Mouse (Mus musculus): ENCODE data around the gene Gm20388. TPM values are rescaled to one million over a fixed set of nuclear protein-coding genes. Genes with fewer than 3 reads are reported as not detected.
A peak's percentile ranks its signal among the peaks of the same experiment; 100 is the strongest.

Gene Gm20388
- polyA plus RNA-seq, 1 experiment: 18.7 TPM

DNA sequence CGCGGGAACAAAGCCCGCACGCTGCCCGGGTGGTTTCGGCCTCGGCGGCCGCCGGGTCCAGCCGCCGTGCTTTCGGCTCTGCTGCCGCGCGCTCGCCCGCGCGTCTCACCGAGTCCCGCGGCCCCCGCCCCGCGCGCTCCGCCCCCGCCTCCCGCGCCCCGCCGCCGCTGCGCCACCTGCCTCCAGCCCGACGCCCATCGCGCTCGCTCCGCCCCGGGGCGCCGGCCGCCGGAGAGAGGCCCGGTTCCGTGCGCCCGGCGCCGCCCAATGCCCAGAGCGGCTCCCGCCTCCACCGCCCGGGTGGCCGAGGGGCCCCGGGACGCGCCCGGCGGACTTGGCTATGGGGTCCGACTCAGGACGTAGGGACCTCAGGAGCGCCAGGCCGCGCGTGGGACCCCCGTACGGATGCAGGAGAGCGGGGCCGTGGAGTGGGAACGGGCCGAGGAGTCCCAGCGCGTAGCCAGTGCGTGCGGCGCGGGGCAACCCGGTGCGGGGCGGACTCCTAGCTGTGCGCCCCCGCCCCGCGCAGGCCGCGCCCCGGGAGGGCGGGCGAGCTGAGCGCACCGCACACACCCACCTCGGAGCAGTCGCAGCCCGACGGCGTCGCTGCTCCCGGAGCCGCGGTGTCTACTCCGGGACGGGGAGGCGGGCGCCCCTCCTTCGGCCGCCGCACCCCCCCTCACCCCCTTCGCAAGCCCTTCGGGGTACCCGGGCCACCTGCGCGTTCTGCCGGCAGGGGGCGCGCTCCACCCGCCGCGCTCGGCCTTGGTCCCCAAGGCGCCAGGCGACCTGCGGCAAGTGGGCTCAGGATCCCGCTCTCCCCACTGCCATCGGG, 2767.6 kb downstream of the Gm20388 start:
- Histone ChIP-seq H3K27me3 (ENCODE audit: control insufficient read depth, insufficient read depth, low read length) (no peaks in the 10 kb centered on the region), H3K4me1 (ENCODE audit: control insufficient read depth, insufficient read depth, low read length) (peaks cover 27% of the 10 kb centered on the region), H3K4me3 (replicated peaks; ENCODE audit: insufficient read depth, low read depth, low read length) (peak overlapping the region; percentile 68), H3K27ac (ENCODE audit: insufficient read depth, low read length) (peak overlapping the region; percentile 98)
- TF ChIP-seq POLR2A (IDR thresholded peaks at IDR 0.05; ENCODE audit: borderline replicate concordance, insufficient read depth, low read length): 0 out of 2 replicates have a peak, but pooled peaks have one; percentile 18
- TF ChIP-seq CTCF (IDR thresholded peaks at IDR 0.05; ENCODE audit: borderline replicate concordance, insufficient read depth, low read depth, low read length): peak; percentile 73
- WGBS: under 1% methylated on average over 119 of the region's 127 CpGs
- peak; percentile 82 to 90 for DNase-seq

GRCm38 (mm10) chr8:122678896-122679210, 2768.2 kb downstream of the Gm20388 start:
- no peak for DNase-seq
- Histone ChIP-seq H3K4me1 (ENCODE audit: control insufficient read depth, insufficient read depth, low read length) (peaks cover 21% of the 10 kb centered on the region), H3K4me3 (replicated peaks; ENCODE audit: insufficient read depth, low read depth, low read length) (peak overlapping the region; percentile 68), H3K27me3 (ENCODE audit: control insufficient read depth, insufficient read depth, low read length) (no peaks in the 10 kb centered on the region), H3K27ac (ENCODE audit: insufficient read depth, low read length) (peak overlapping the region; percentile 64; the same call in 1 of the 2 replicates)
- 1% methylated on average over 14 of the region's 14 CpGs for WGBS
- TF ChIP-seq POLR2A (IDR thresholded peaks at IDR 0.05; ENCODE audit: borderline replicate concordance, insufficient read depth, low read length) (no peak), CTCF (IDR thresholded peaks at IDR 0.05; ENCODE audit: borderline replicate concordance, insufficient read depth, low read depth, low read length) (no peak)

- Histone ChIP-seq H3K4me1 (ENCODE audit: control insufficient read depth, insufficient read depth, low read length) (peaks cover 16% of the 10 kb centered on the region), H3K4me3 (replicated peaks; ENCODE audit: insufficient read depth, low read depth, low read length) (no peak overlapping the region), H3K27me3 (ENCODE audit: control insufficient read depth, insufficient read depth, low read length) (no peaks in the 10 kb centered on the region), H3K27ac (ENCODE audit: insufficient read depth, low read length) (no peak overlapping the region)
- WGBS: 42% methylated on average over 11 of the region's 11 CpGs
- TF ChIP-seq CTCF (IDR thresholded peaks at IDR 0.05; ENCODE audit: borderline replicate concordance, insufficient read depth, low read depth, low read length) (no peak), POLR2A (IDR thresholded peaks at IDR 0.05; ENCODE audit: borderline replicate concordance, insufficient read depth, low read length) (no peak)
- peak in 1 of 2 experiments; percentile 26 for DNase-seq
Measured at GRCm38 (mm10) chr8:122679325-122679920, 2768.8 kb downstream of the Gm20388 start.

- Histone ChIP-seq H3K27ac (ENCODE audit: insufficient read depth, low read length) (no peak overlapping the region), H3K4me3 (replicated peaks; ENCODE audit: insufficient read depth, low read depth, low read length) (no peak overlapping the region), H3K4me1 (ENCODE audit: control insufficient read depth, insufficient read depth, low read length) (peaks cover 12% of the 10 kb centered on the region), H3K27me3 (ENCODE audit: control insufficient read depth, insufficient read depth, low read length) (no peaks in the 10 kb centered on the region)
- no peak for DNase-seq
- TF ChIP-seq POLR2A (IDR thresholded peaks at IDR 0.05; ENCODE audit: borderline replicate concordance, insufficient read depth, low read length) (no peak), CTCF (IDR thresholded peaks at IDR 0.05; ENCODE audit: borderline replicate concordance, insufficient read depth, low read depth, low read length) (no peak)
- 77% methylated on average over 7 of the region's 7 CpGs for WGBS
Measured at GRCm38 (mm10) chr8:122680171-122680570, 2769.5 kb downstream of the Gm20388 start.

DNA sequence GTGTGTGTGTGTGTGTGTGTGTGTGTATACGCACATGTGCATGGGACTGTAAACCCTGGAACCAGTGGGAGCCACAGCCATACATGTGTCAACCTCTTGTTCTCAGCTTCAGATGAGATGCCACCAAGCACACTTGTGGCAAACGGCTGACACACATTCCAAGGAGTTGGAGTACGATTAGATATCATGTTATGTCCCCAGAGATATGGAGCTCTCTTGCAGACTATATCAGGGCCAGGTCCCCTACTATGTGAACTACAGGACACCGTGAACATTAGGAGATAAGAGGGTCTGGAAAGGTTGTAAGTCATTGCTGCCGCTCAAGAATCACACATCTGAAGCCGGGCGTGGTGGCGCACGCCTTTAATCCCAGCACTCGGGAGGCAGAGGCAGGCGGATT, 2772.2 kb downstream of the Gm20388 start:
- TF ChIP-seq CTCF (IDR thresholded peaks at IDR 0.05; ENCODE audit: borderline replicate concordance, insufficient read depth, low read depth, low read length) (no peak), POLR2A (IDR thresholded peaks at IDR 0.05; ENCODE audit: borderline replicate concordance, insufficient read depth, low read length) (no peak)
- no peak for DNase-seq
- H3K4me3 ChIP-seq (replicated peaks; ENCODE audit: insufficient read depth, low read depth, low read length): no peak overlapping the region

GRCm38 (mm10) chr8:122685097-122685861, 2774.6 kb downstream of the Gm20388 start:
- 56% methylated on average over 19 of the region's 19 CpGs for WGBS
- TF ChIP-seq POLR2A (IDR thresholded peaks at IDR 0.05; ENCODE audit: borderline replicate concordance, insufficient read depth, low read length): no peak
- TF ChIP-seq CTCF (IDR thresholded peaks at IDR 0.05; ENCODE audit: borderline replicate concordance, insufficient read depth, low read depth, low read length): peak; percentile 4; the same call in 1 of the 2 replicates
- no peak overlapping the region for H3K27ac ChIP-seq (ENCODE audit: insufficient read depth, low read length)
- peak; percentile 42 to 69 for DNase-seq
- H3K27me3 ChIP-seq (ENCODE audit: control insufficient read depth, insufficient read depth, low read length): no peaks in the 10 kb centered on the region
- H3K4me3 ChIP-seq (replicated peaks; ENCODE audit: insufficient read depth, low read depth, low read length): no peak overlapping the region
- H3K4me1 ChIP-seq (ENCODE audit: control insufficient read depth, insufficient read depth, low read length): peaks cover 12% of the 10 kb centered on the region

More for the DNA sequence above, 2772.2 kb downstream of the Gm20388 start:
- 95% methylated on average over 11 of the region's 11 CpGs for WGBS
- H3K27me3 ChIP-seq (ENCODE audit: control insufficient read depth, insufficient read depth, low read length): no peaks in the 10 kb centered on the region
- peaks cover 15% of the 10 kb centered on the region for H3K4me1 ChIP-seq (ENCODE audit: control insufficient read depth, insufficient read depth, low read length)
- H3K27ac ChIP-seq (ENCODE audit: insufficient read depth, low read length): no peak overlapping the region

GRCm38 (mm10) chr8:122686879-122687278, 2776.2 kb downstream of the Gm20388 start:
- H3K27ac ChIP-seq (ENCODE audit: insufficient read depth, low read length): no peak overlapping the region
- peaks cover 18% of the 10 kb centered on the region for H3K4me1 ChIP-seq (ENCODE audit: control insufficient read depth, insufficient read depth, low read length)
- 90% methylated on average over 9 of the region's 9 CpGs for WGBS
- H3K4me3 ChIP-seq (replicated peaks; ENCODE audit: insufficient read depth, low read depth, low read length): no peak overlapping the region
- TF ChIP-seq POLR2A (IDR thresholded peaks at IDR 0.05; ENCODE audit: borderline replicate concordance, insufficient read depth, low read length) (no peak), CTCF (IDR thresholded peaks at IDR 0.05; ENCODE audit: borderline replicate concordance, insufficient read depth, low read depth, low read length) (no peak)
- no peaks in the 10 kb centered on the region for H3K27me3 ChIP-seq (ENCODE audit: control insufficient read depth, insufficient read depth, low read length)
- no peak for DNase-seq
